Mouse (Mus musculus): ENCODE results near the gene Txndc15.

DNA sequence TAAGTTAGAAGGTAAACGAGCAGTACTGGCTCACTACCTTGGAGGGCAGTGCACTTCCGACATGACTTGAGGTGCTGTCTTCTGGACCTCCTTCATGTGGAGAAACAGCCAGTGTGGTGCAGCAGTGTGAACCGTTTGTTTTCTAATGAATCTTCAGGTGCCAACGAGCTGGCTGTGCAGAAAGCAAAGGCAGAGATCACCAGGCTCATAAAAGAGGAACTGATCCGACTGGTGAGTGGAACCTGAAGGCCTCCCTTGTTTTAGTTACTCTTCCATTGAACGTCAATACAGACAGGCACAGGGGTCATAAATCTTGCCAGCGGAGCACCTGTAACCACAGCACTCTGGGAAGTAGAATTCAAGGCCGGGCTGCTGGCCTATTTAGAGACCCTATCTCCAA is 37.1 kb upstream of the Txndc15 start:
- TF ChIP-seq POLR2A (IDR thresholded peaks at IDR 0.05; ENCODE audit: low read depth, low read length) (no peak), CTCF (conservative IDR thresholded peaks at IDR 0.05; ENCODE audit: insufficient read depth, insufficient read length, low read depth, low read length) (no peak)

Data from kidney, adult 2 months (tissue).